In the genomic region with DNA sequence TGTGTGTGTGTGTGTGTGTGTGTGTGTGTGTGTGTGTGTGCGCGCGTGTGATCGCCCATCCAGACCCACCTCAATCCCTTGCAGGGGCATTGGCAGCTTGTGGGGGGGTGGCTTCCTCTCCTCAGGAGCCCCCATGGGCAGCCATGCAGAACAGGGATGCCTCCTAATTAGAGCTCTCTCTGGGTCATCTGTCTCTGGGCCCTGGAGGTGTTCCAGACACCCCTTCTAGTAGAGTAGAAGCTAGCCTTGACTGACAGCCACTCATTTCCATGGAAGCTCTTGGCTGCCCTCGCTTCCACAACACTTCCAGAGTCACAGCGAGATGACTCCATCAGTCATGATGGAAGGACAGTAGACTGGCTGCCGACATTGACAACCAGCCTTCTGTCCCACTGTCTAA, we compare ENCODE assay signal across 13 mouse cellular contexts.
"Had no signal": no experiment of that assay in that cellular context is flagged by ENCODE, and none has a peak within 500 bp of the region (broad histone marks: within the 10 kb centered on the region; RNA-seq: fewer than 3 reads in every experiment).

No protein-coding gene starts in this region.

- H3K4me1 ChIP-seq: liver, embryonic 15.5 days had no signal

- H3K4me3 ChIP-seq: limb, embryonic 10.5 days; liver, embryonic 15.5 days had no signal

- ATAC-seq: intestine, postnatal 0 days; lung, postnatal 0 days; midbrain, embryonic 16.5 days had no signal

- H3K27ac ChIP-seq: liver, embryonic 15.5 days had no signal

- H3K27me3 ChIP-seq: liver, embryonic 15.5 days had no signal

- H3K4me2 ChIP-seq: liver, embryonic 11.5 days; liver, embryonic 15.5 days had no signal

- H3K9ac ChIP-seq: liver, embryonic 15.5 days had no signal

- DNase-seq: kidney, adult 8-10 months; kidney, postnatal 25 days; layer of hippocampus, adult 9-11 months; lung, adult 2 months; lung, postnatal 36 days; right cerebral cortex, postnatal 14 days; thymus, postnatal 4 days had no signal

- H3K9me3 ChIP-seq: limb, embryonic 10.5 days; liver, embryonic 15.5 days had no signal

- H3K36me3 ChIP-seq: limb, embryonic 10.5 days; liver, embryonic 15.5 days had no signal
